Mouse (Mus musculus): ENCODE results near the gene Myct1.

DNA sequence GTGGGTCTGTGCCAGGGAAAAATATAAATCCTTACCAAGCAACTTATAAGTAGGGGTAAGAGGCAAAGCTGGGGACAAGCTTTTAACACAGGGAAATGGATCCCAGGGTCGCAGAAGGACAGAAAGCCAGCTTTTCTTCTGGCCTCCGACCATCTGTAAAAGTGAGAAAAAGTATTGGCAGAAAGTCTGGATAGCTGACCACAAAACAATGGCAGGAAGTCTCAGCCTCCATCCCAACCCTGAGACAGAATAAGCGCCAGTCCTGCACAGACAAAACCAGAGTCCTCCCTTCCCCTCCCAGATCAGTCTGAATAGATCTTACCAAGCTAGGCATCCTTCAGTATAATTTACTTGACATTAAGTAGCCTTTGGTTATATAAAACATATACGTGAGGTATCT, 1.6 kb upstream of the Myct1 start:
- TF ChIP-seq CTCF (IDR thresholded peaks at IDR 0.05; ENCODE audit: low read depth, low read length) (no peak), POLR2A (IDR thresholded peaks at IDR 0.05; ENCODE audit: extremely low read depth, insufficient read depth, low read length) (no peak)
